In genomic region chr8:114879678-114880077, GRCm38 (mm10) we compare ENCODE assay signal across 10 mouse cellular contexts.
A peak's percentile ranks its signal among the peaks of the same experiment; 100 is the strongest.
DNase-seq lines count a peak whose midpoint lies in the region; ATAC-seq and TF ChIP-seq lines count a peak whose summit lies in the region.
"Had no signal": no experiment of that assay in that cellular context is flagged by ENCODE, and none has a peak within 500 bp of the region (broad histone marks: within the 10 kb centered on the region; RNA-seq: fewer than 3 reads in every experiment).

No protein-coding gene starts in this region.

- peak; percentile 88 for ATAC-seq in heart, embryonic 11.5 days (replicated peaks; ENCODE audit: insufficient number of reproducible peaks, low FRiP score, low TSS enrichment)
- ATAC-seq in liver, embryonic 12.5 days = peak; percentile 95

- no peaks in the 10 kb centered on the region for H3K79me2 ChIP-seq in heart, adult 2 months (replicated peaks; ENCODE audit: control insufficient read depth, insufficient read depth, low read length)

- no peak for DNase-seq in heart, adult 11 months
- DNase-seq in c-Kit-positive CD71-positive TER-119-negative erythroid progenitor cells, embryonic 14.5 days (ENCODE audit: low read depth) = peak; percentile 63
- DNase-seq in splenic B cell, adult 2 months (ENCODE audit: low read depth, low spot score) = peak; percentile 54
- no peak for DNase-seq in left cerebral cortex, postnatal 36 days (ENCODE audit: low spot score in 2 of 2)
- DNase-seq in cerebellum, postnatal 14 days = no peak
- no peak for DNase-seq in heart, adult 2 months
- DNase-seq: gastrocnemius, postnatal 36 days had no signal

- no peak for TF ChIP-seq EP300 in heart, adult 2 months (IDR thresholded peaks at IDR 0.05; ENCODE audit: insufficient read depth, low read depth, low read length)

- H3K27ac ChIP-seq in heart, embryonic 11.5 days (ENCODE audit: low read depth, low read length) = peak overlapping the region; percentile 43
- H3K27ac ChIP-seq in liver, embryonic 12.5 days = peak overlapping the region; percentile 96
- H3K27ac ChIP-seq in heart, adult 2 months = no peak overlapping the region
- H3K27ac ChIP-seq: neural tube, embryonic 13.5 days had no signal

- TF ChIP-seq POLR2A in heart, adult 2 months (IDR thresholded peaks at IDR 0.05; ENCODE audit: insufficient read depth, low read depth, low read length) = no peak

- H3K9me3 ChIP-seq in heart, embryonic 11.5 days (replicated peaks; ENCODE audit: control insufficient read depth, low read length) = no peaks in the 10 kb centered on the region
- no peaks in the 10 kb centered on the region for H3K9me3 ChIP-seq in liver, embryonic 12.5 days (replicated peaks)
- H3K9me3 ChIP-seq: neural tube, embryonic 13.5 days had no signal

- no peak overlapping the region for H3K9ac ChIP-seq in heart, embryonic 11.5 days (ENCODE audit: low read depth, low read length)
- peak overlapping the region; percentile 65 for H3K9ac ChIP-seq in liver, embryonic 12.5 days
- H3K9ac ChIP-seq in heart, adult 2 months (ENCODE audit: low read depth, low read length) = no peak overlapping the region
- H3K9ac ChIP-seq: neural tube, embryonic 13.5 days had no signal

- H3K36me3 ChIP-seq in heart, embryonic 11.5 days (ENCODE audit: control insufficient read depth, insufficient read depth, low read length) = no peaks in the 10 kb centered on the region
- no peaks in the 10 kb centered on the region for H3K36me3 ChIP-seq in liver, embryonic 12.5 days
- no peaks in the 10 kb centered on the region for H3K36me3 ChIP-seq in splenic B cell, adult 2 months (ENCODE audit: control insufficient read depth, insufficient read depth, low read length, poor library complexity, severe bottlenecking)
- H3K36me3 ChIP-seq in heart, adult 2 months (ENCODE audit: control insufficient read depth, insufficient read depth, low read length) = no peaks in the 10 kb centered on the region
- H3K36me3 ChIP-seq: neural tube, embryonic 13.5 days had no signal

- no peak overlapping the region for H3K4me2 ChIP-seq in heart, embryonic 11.5 days
- H3K4me2 ChIP-seq in liver, embryonic 12.5 days = peak overlapping the region; percentile 69
- H3K4me2 ChIP-seq: neural tube, embryonic 13.5 days had no signal

- intact Hi-C loops in left cerebral cortex, postnatal 36 days (cut with DNase I) = no loop called here
- intact Hi-C loops in heart, adult 2 months (cut with DNase I) = no loop called here

- no peaks in the 10 kb centered on the region for H3K27me3 ChIP-seq in heart, embryonic 11.5 days (ENCODE audit: control insufficient read depth, insufficient read depth, low read length)
- no peaks in the 10 kb centered on the region for H3K27me3 ChIP-seq in liver, embryonic 12.5 days (replicated peaks)
- no peaks in the 10 kb centered on the region for H3K27me3 ChIP-seq in splenic B cell, adult 2 months (ENCODE audit: control insufficient read depth, insufficient read depth, low read length, poor library complexity, severe bottlenecking)
- H3K27me3 ChIP-seq in heart, adult 2 months (ENCODE audit: control insufficient read depth, insufficient read depth, low read length) = no peaks in the 10 kb centered on the region

- H3K4me1 ChIP-seq in heart, embryonic 11.5 days (ENCODE audit: control insufficient read depth, insufficient read depth, low read length) = peaks cover 51% of the 10 kb centered on the region
- H3K4me1 ChIP-seq in liver, embryonic 12.5 days = peaks cover 96% of the 10 kb centered on the region
- H3K4me1 ChIP-seq in heart, adult 2 months (ENCODE audit: control insufficient read depth, insufficient read depth, low read length) = no peaks in the 10 kb centered on the region

- no peak overlapping the region for H3K4me3 ChIP-seq in heart, embryonic 11.5 days (ENCODE audit: low read depth, low read length)
- peak overlapping the region; percentile 25 for H3K4me3 ChIP-seq in liver, embryonic 12.5 days
- no peak overlapping the region for H3K4me3 ChIP-seq in heart, adult 2 months
- H3K4me3 ChIP-seq: neural tube, embryonic 13.5 days had no signal

- TF ChIP-seq CTCF in heart, adult 2 months (IDR thresholded peaks at IDR 0.05) = no peak

- WGBS in heart, embryonic 11.5 days (ENCODE audit: insufficient replicate concordance) = 43% methylated on average over 2 of the region's 2 CpGs
- 5% methylated on average over 2 of the region's 2 CpGs for WGBS in liver, embryonic 12.5 days (ENCODE audit: insufficient replicate concordance)
- WGBS in heart, adult 2 months = 50% methylated on average over 2 of the region's 2 CpGs

Comparison
In these comparisons a context has a peak if more than half of its experiments do, and no peak if none do; other contexts are left out.
1. DNase-seq: peak in c-Kit-positive CD71-positive TER-119-negative erythroid progenitor cells, embryonic 14.5 days (single experiment) and splenic B cell, adult 2 months (single experiment); none in heart, adult 11 months (single experiment), left cerebral cortex, postnatal 36 days (0 of 2), cerebellum, postnatal 14 days (0 of 2) and heart, adult 2 months (0 of 2).